Mouse (Mus musculus): ENCODE results near the gene Cacybp. TPM values are rescaled to one million over a fixed set of nuclear protein-coding genes. Genes with fewer than 3 reads are reported as not detected.

The Cacybp gene
- polyA plus RNA-seq, 1 experiment from 2014 or later, result 282 TPM

- no peaks in the 10 kb centered on the region for H3K4me1 ChIP-seq
- no peak within 1 kb of the TSS for H3K4me2 ChIP-seq
- no peak within 1 kb of the TSS for H3K9ac ChIP-seq
- no peak for ATAC-seq
- H3K4me3 ChIP-seq, result no peak within 1 kb of the TSS
- H3K27me3 ChIP-seq (replicated peaks), result no peaks in the 10 kb centered on the region
- no peaks in the 10 kb centered on the region for H3K36me3 ChIP-seq
- no peak within 1 kb of the TSS for H3K27ac ChIP-seq
- H3K9me3 ChIP-seq (replicated peaks), result no peaks in the 10 kb centered on the region
- 51% methylated on average over 8 of the region's 8 CpGs for whole genome bisulfite sequencing (ENCODE audit: insufficient replicate concordance)
Observed at GRCm38 (mm10) chr1:160153480-160153879, 59.2 kb downstream of the Cacybp start, which contains the start of gene Tnn. Tnn (minus strand) TSS chr1:160153580.

Other genes with a start within 250 kb of the Cacybp start
- gene 4930523C07Rik, start 168.5 kb downstream of the Cacybp start, polyA plus RNA-seq (2016; fragmentation: Nextera tagmentation; extraction: Ambion mirVana), result 24.1 and 26.5 TPM in 2 replicates
- 0.02 TPM in 2 replicates for gene Tnn, start 59.3 kb downstream of the Cacybp start, polyA plus RNA-seq (2016; fragmentation: Nextera tagmentation; extraction: Ambion mirVana)
- 242 and 262 TPM in 2 replicates for gene Mrps14, start 17.7 kb downstream of the Cacybp start, polyA plus RNA-seq (2016; fragmentation: Nextera tagmentation; extraction: Ambion mirVana)